Mouse (Mus musculus): ENCODE measurements at regions not wholly inside any gene's neighbourhood (a gene's known extent, or its start where the extent isn't known, plus 50 kb on each side); places are given as distances from the start of the nearest gene placed in this dataset.

- no peak overlapping the region for H3K9ac ChIP-seq (ENCODE audit: low read depth, low read length)
- WGBS (ENCODE audit: insufficient replicate concordance) = 57% methylated on average over 3 of the region's 3 CpGs
- no peaks in the 10 kb centered on the region for H3K27me3 ChIP-seq (ENCODE audit: control insufficient read depth, insufficient read depth, low read length)
- H3K9me3 ChIP-seq (replicated peaks; ENCODE audit: control insufficient read depth, low read length) = no peaks in the 10 kb centered on the region
- no peak for ATAC-seq (replicated peaks; ENCODE audit: insufficient number of reproducible peaks, low FRiP score, low TSS enrichment)
- H3K27ac ChIP-seq (ENCODE audit: low read depth, low read length) = no peak overlapping the region
- no peaks in the 10 kb centered on the region for H3K36me3 ChIP-seq (ENCODE audit: control insufficient read depth, insufficient read depth, low read length)
- H3K4me3 ChIP-seq (ENCODE audit: low read depth, low read length) = no peak overlapping the region
- H3K4me2 ChIP-seq = no peak overlapping the region
- H3K4me1 ChIP-seq (ENCODE audit: control insufficient read depth, insufficient read depth, low read length) = no peaks in the 10 kb centered on the region; the same call in 1 of the 2 replicates
These were observed 253.7 kb upstream of the Fam92a start for GRCm38 (mm10) chr4:12425507-12425906.

GRCm38 (mm10) chr4:12421628-12422319 lies 250.0 kb upstream of the Fam92a start:
- Histone ChIP-seq H3K4me3 (ENCODE audit: low read depth, low read length) (no peak overlapping the region), H3K36me3 (ENCODE audit: control insufficient read depth, insufficient read depth, low read length) (no peaks in the 10 kb centered on the region), H3K4me1 (ENCODE audit: control insufficient read depth, insufficient read depth, low read length) (no peaks in the 10 kb centered on the region; the same call in 1 of the 2 replicates), H3K9me3 (replicated peaks; ENCODE audit: control insufficient read depth, low read length) (no peaks in the 10 kb centered on the region), H3K4me2 (no peak overlapping the region), H3K27ac (ENCODE audit: low read depth, low read length) (no peak overlapping the region), H3K9ac (ENCODE audit: low read depth, low read length) (no peak overlapping the region), H3K27me3 (ENCODE audit: control insufficient read depth, insufficient read depth, low read length) (no peaks in the 10 kb centered on the region)
- 77% methylated on average over 16 of the region's 16 CpGs for WGBS (ENCODE audit: insufficient replicate concordance)
- no peak for ATAC-seq (replicated peaks; ENCODE audit: insufficient number of reproducible peaks, low FRiP score, low TSS enrichment)

- no peaks in the 10 kb centered on the region for H3K36me3 ChIP-seq (ENCODE audit: control insufficient read depth, insufficient read depth, low read length)
- H3K4me2 ChIP-seq = no peak overlapping the region
- no peaks in the 10 kb centered on the region for H3K27me3 ChIP-seq (ENCODE audit: control insufficient read depth, insufficient read depth, low read length)
- WGBS (ENCODE audit: insufficient replicate concordance) = 45% methylated on average over 3 of the region's 3 CpGs
- no peak overlapping the region for H3K27ac ChIP-seq (ENCODE audit: low read depth, low read length)
- no peak overlapping the region for H3K9ac ChIP-seq (ENCODE audit: low read depth, low read length)
- no peaks in the 10 kb centered on the region for H3K9me3 ChIP-seq (replicated peaks; ENCODE audit: control insufficient read depth, low read length)
- H3K4me3 ChIP-seq (ENCODE audit: low read depth, low read length) = no peak overlapping the region
- no peak for ATAC-seq (replicated peaks; ENCODE audit: insufficient number of reproducible peaks, low FRiP score, low TSS enrichment)
- H3K4me1 ChIP-seq (ENCODE audit: control insufficient read depth, insufficient read depth, low read length) = peaks cover 3% of the 10 kb centered on the region; the same call in 1 of the 2 replicates
These were observed 246.3 kb upstream of the Fam92a start for GRCm38 (mm10) chr4:12418086-12418485.

- Histone ChIP-seq H3K27ac (ENCODE audit: low read depth, low read length) (no peak overlapping the region), H3K27me3 (ENCODE audit: control insufficient read depth, insufficient read depth, low read length) (no peaks in the 10 kb centered on the region), H3K9me3 (replicated peaks; ENCODE audit: control insufficient read depth, low read length) (no peaks in the 10 kb centered on the region), H3K4me2 (no peak overlapping the region), H3K36me3 (ENCODE audit: control insufficient read depth, insufficient read depth, low read length) (no peaks in the 10 kb centered on the region), H3K4me3 (ENCODE audit: low read depth, low read length) (no peak overlapping the region), H3K9ac (ENCODE audit: low read depth, low read length) (no peak overlapping the region), H3K4me1 (ENCODE audit: control insufficient read depth, insufficient read depth, low read length) (no peaks in the 10 kb centered on the region)
- ATAC-seq (replicated peaks; ENCODE audit: insufficient number of reproducible peaks, low FRiP score, low TSS enrichment) = no peak
- 75% methylated on average over 1 of the region's 1 CpGs for WGBS (ENCODE audit: insufficient replicate concordance)
These were observed 223.5 kb upstream of the Fam92a start for GRCm38 (mm10) chr4:12395344-12395743.

GRCm38 (mm10) chr4:12376797-12377570 lies 205.2 kb upstream of the Fam92a start:
- no peak overlapping the region for H3K9ac ChIP-seq (ENCODE audit: low read depth, low read length)
- H3K36me3 ChIP-seq (ENCODE audit: control insufficient read depth, insufficient read depth, low read length) = no peaks in the 10 kb centered on the region
- H3K9me3 ChIP-seq (replicated peaks; ENCODE audit: control insufficient read depth, low read length) = no peaks in the 10 kb centered on the region
- ATAC-seq (replicated peaks; ENCODE audit: insufficient number of reproducible peaks, low FRiP score, low TSS enrichment) = no peak
- H3K27me3 ChIP-seq (ENCODE audit: control insufficient read depth, insufficient read depth, low read length) = no peaks in the 10 kb centered on the region
- no peaks in the 10 kb centered on the region for H3K4me1 ChIP-seq (ENCODE audit: control insufficient read depth, insufficient read depth, low read length)
- WGBS (ENCODE audit: insufficient replicate concordance) = 74% methylated on average over 5 of the region's 5 CpGs
- H3K4me2 ChIP-seq = no peak overlapping the region
- no peak overlapping the region for H3K27ac ChIP-seq (ENCODE audit: low read depth, low read length)
- H3K4me3 ChIP-seq (ENCODE audit: low read depth, low read length) = no peak overlapping the region

- Histone ChIP-seq H3K27me3 (ENCODE audit: control insufficient read depth, insufficient read depth, low read length) (no peaks in the 10 kb centered on the region), H3K27ac (ENCODE audit: low read depth, low read length) (no peak overlapping the region), H3K36me3 (ENCODE audit: control insufficient read depth, insufficient read depth, low read length) (no peaks in the 10 kb centered on the region), H3K9ac (ENCODE audit: low read depth, low read length) (no peak overlapping the region), H3K4me3 (ENCODE audit: low read depth, low read length) (no peak overlapping the region), H3K4me2 (no peak overlapping the region), H3K9me3 (replicated peaks; ENCODE audit: control insufficient read depth, low read length) (no peaks in the 10 kb centered on the region), H3K4me1 (ENCODE audit: control insufficient read depth, insufficient read depth, low read length) (no peaks in the 10 kb centered on the region)
- 79% methylated on average over 2 of the region's 2 CpGs for WGBS (ENCODE audit: insufficient replicate concordance)
- no peak for ATAC-seq (replicated peaks; ENCODE audit: insufficient number of reproducible peaks, low FRiP score, low TSS enrichment)
These were observed 197.7 kb upstream of the Fam92a start for GRCm38 (mm10) chr4:12369551-12369950.

GRCm38 (mm10) chr4:12356992-12357634 lies 185.3 kb upstream of the Fam92a start:
- 83% methylated on average over 2 of the region's 2 CpGs for WGBS (ENCODE audit: insufficient replicate concordance)
- Histone ChIP-seq H3K36me3 (ENCODE audit: control insufficient read depth, insufficient read depth, low read length) (no peaks in the 10 kb centered on the region), H3K9ac (ENCODE audit: low read depth, low read length) (no peak overlapping the region), H3K4me3 (ENCODE audit: low read depth, low read length) (no peak overlapping the region), H3K9me3 (replicated peaks; ENCODE audit: control insufficient read depth, low read length) (no peaks in the 10 kb centered on the region), H3K27ac (ENCODE audit: low read depth, low read length) (no peak overlapping the region), H3K27me3 (ENCODE audit: control insufficient read depth, insufficient read depth, low read length) (no peaks in the 10 kb centered on the region), H3K4me2 (no peak overlapping the region), H3K4me1 (ENCODE audit: control insufficient read depth, insufficient read depth, low read length) (no peaks in the 10 kb centered on the region)
- ATAC-seq (replicated peaks; ENCODE audit: insufficient number of reproducible peaks, low FRiP score, low TSS enrichment) = no peak

GRCm38 (mm10) chr4:12353337-12353856 lies 181.6 kb upstream of the Fam92a start:
- no peak overlapping the region for H3K27ac ChIP-seq (ENCODE audit: low read depth, low read length)
- no peak overlapping the region for H3K9ac ChIP-seq (ENCODE audit: low read depth, low read length)
- H3K4me1 ChIP-seq (ENCODE audit: control insufficient read depth, insufficient read depth, low read length) = no peaks in the 10 kb centered on the region
- WGBS (ENCODE audit: insufficient replicate concordance) = 68% methylated on average over 3 of the region's 3 CpGs
- ATAC-seq (replicated peaks; ENCODE audit: insufficient number of reproducible peaks, low FRiP score, low TSS enrichment) = no peak
- no peaks in the 10 kb centered on the region for H3K36me3 ChIP-seq (ENCODE audit: control insufficient read depth, insufficient read depth, low read length)
- no peak overlapping the region for H3K4me3 ChIP-seq (ENCODE audit: low read depth, low read length)
- H3K4me2 ChIP-seq = no peak overlapping the region
- no peaks in the 10 kb centered on the region for H3K9me3 ChIP-seq (replicated peaks; ENCODE audit: control insufficient read depth, low read length)
- no peaks in the 10 kb centered on the region for H3K27me3 ChIP-seq (ENCODE audit: control insufficient read depth, insufficient read depth, low read length)
